Mouse (Mus musculus) ES-E14 (cell line): ENCODE measurements at regions not wholly inside any gene's neighbourhood (a gene's known extent, or its start where the extent isn't known, plus 50 kb on each side); places are given as distances from the start of the nearest gene placed in this dataset.

Experiments
- CHD2 ChIP-seq: IDR thresholded peaks from 2 replicates; pipeline ENCODE4 v1.6.1; 2014; ENCODE audit warnings: mild to moderate bottlenecking, low read depth, low read length, inconsistent platforms
- MAFK ChIP-seq: IDR thresholded peaks from 2 replicates; pipeline ENCODE4 v1.6.1; 2014; ENCODE audit warnings: mild to moderate bottlenecking, low read depth, low read length, inconsistent platforms; ENCODE audit not compliant: insufficient read depth

DNA sequence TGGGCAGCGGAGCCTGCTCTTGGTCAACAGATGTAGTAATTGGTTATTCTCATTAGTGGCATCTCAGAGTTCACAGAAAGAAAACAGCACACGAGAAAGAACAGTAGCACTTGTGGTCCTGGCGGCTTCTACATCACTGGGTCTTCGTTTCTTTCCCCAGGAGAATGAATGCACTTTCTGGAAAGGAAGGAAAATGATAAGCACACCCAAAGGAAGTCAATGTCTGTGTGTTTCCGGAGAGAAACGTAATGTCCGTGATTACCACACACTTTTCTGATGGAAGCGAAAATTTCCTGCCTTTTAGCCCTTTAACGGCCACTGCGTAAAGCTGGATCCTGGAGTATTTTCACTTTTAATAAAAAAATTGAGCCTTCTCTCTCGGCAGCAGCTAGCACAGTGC is 164.1 kb downstream of the Cemip2 start:
- TF ChIP-seq MAFK, result no peak
- no peak for TF ChIP-seq CHD2
